Mouse (Mus musculus): ENCODE data around the gene Stum.

Stum gene

DNA sequence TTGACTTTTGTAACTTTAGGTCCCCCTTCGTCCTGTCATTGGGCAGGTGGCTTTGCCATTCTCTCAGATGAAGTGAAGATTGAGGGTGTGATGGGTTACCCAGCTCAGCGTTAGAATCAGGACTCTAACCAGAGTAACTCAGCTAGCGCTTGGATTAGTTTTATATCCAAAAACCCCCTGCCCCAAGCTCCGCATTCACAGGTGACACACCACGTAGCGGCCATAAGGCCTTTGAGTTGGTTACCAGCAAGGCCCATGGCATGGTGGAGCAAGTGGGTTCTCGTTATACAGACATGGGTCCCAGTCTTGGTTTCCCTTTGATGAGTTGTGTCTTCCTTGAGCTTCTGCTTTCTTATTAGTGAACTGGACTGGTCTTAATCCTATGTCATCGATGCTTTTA is 99.4 kb downstream of the Stum start:
- DNase-seq (ENCODE audit: low read depth), result no peak
